12 mouse cellular contexts compared by ENCODE assay signal in the genomic region with DNA sequence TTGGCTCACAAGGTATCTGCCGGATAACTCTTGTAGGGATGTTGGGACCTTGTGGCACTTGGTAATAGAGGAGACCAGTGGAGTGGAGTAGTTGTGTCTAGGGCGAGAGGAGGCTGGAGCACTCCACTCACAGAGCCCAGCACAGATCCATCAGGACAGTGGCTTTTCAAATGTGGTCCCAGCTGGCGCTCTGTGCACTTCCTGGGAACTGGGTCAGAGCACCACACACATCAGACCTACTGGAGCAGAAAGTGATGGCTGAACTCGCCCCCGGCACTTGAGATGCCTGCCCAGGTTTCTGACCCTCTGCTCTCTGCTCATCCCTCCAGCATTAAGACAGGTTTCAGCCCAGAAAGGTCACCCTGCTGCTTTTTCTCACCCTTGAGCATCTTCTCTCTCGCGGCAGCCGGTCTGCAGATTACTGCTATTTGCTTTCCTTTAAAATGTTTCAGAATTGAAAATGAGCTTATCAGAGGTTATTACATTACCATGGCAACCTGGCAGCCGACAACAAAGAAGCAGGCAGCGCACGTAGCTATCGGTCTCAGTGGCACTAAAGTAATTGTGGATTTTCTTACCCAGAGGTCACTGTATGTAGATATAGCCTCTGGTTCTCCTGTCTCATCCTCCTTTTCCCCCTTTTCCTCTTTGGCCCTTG. TPM values are rescaled to one million over a fixed set of nuclear protein-coding genes. Genes with fewer than 3 reads are reported as not detected.
DNase-seq lines count a peak whose midpoint lies in the region; ATAC-seq and TF ChIP-seq lines count a peak whose summit lies in the region.
"Had no signal": no experiment of that assay in that cellular context is flagged by ENCODE, and none has a peak within 500 bp of the region (broad histone marks: within the 10 kb centered on the region; RNA-seq: fewer than 3 reads in every experiment).

No protein-coding gene starts in this region.

- WGBS in embryonic facial prominence, embryonic 12.5 days = 66% methylated on average over 12 of the region's 12 CpGs
- WGBS in hindbrain, embryonic 16.5 days = 24% methylated on average over 12 of the region's 12 CpGs
- 22% methylated on average over 12 of the region's 12 CpGs for WGBS in midbrain, postnatal 0 days
- 61% methylated on average over 12 of the region's 12 CpGs for WGBS in heart, embryonic 10.5 days

- H3K9ac ChIP-seq in embryonic facial prominence, embryonic 12.5 days = no peak overlapping the region
- H3K9ac ChIP-seq in hindbrain, embryonic 16.5 days (ENCODE audit: low read depth, low read length) = peak overlapping the region; percentile 41; the same call in 1 of the 2 replicates
- H3K9ac ChIP-seq in midbrain, postnatal 0 days (replicated peaks; ENCODE audit: low read length, poor library complexity, severe bottlenecking) = no peak overlapping the region
- H3K9ac ChIP-seq: kidney, embryonic 15.5 days; limb, embryonic 12.5 days had no signal

- no peak overlapping the region for H3K4me3 ChIP-seq in embryonic facial prominence, embryonic 12.5 days
- H3K4me3 ChIP-seq in hindbrain, embryonic 16.5 days (ENCODE audit: low read length) = no peak overlapping the region
- H3K4me3 ChIP-seq in midbrain, postnatal 0 days (ENCODE audit: low read depth, low read length) = no peak overlapping the region
- no peak overlapping the region for H3K4me3 ChIP-seq in heart, embryonic 10.5 days
- H3K4me3 ChIP-seq: kidney, embryonic 15.5 days; limb, embryonic 12.5 days had no signal

- peaks cover 8% of the 10 kb centered on the region; the same call in 1 of the 2 replicates for H3K4me1 ChIP-seq in embryonic facial prominence, embryonic 12.5 days
- H3K4me1 ChIP-seq in hindbrain, embryonic 16.5 days (ENCODE audit: control insufficient read depth, insufficient read depth, low read depth, low read length) = peaks cover 26% of the 10 kb centered on the region
- peaks cover 15% of the 10 kb centered on the region for H3K4me1 ChIP-seq in midbrain, postnatal 0 days (ENCODE audit: insufficient read depth, low read length)
- peaks cover 8% of the 10 kb centered on the region for H3K4me1 ChIP-seq in heart, embryonic 10.5 days

- peak; percentile 25 for DNase-seq in cerebellum, adult 9-10 months
- DNase-seq in midbrain, postnatal 0 days (ENCODE audit: low spot score) = peak; percentile 77
- DNase-seq in embryo, embryonic 9.5 days (ENCODE audit: extremely low spot score) = no peak
- DNase-seq in ovary, postnatal 10 days (ENCODE audit: low spot score) = no peak
- DNase-seq in heart, embryonic 10.5 days (ENCODE audit: low spot score) = no peak
- DNase-seq: lung, postnatal 36 days had no signal

- ATAC-seq in cerebellum, adult (ENCODE audit: insufficient number of reproducible peaks, low FRiP score, low TSS enrichment) = no peak
- ATAC-seq in embryonic facial prominence, embryonic 12.5 days (ENCODE audit: insufficient number of reproducible peaks, insufficient read depth, low FRiP score, low TSS enrichment) = no peak
- peak; percentile 27; the same call in 1 of the 2 replicates for ATAC-seq in hindbrain, embryonic 16.5 days
- no peak for ATAC-seq in midbrain, postnatal 0 days (ENCODE audit: low FRiP score)

- H3K9me3 ChIP-seq in embryonic facial prominence, embryonic 12.5 days = no peaks in the 10 kb centered on the region
- H3K9me3 ChIP-seq in hindbrain, embryonic 16.5 days (ENCODE audit: control insufficient read depth, low read length) = no peaks in the 10 kb centered on the region
- no peaks in the 10 kb centered on the region for H3K9me3 ChIP-seq in midbrain, postnatal 0 days (ENCODE audit: low read length)
- H3K9me3 ChIP-seq in heart, embryonic 10.5 days = no peaks in the 10 kb centered on the region
- H3K9me3 ChIP-seq: kidney, embryonic 15.5 days; limb, embryonic 12.5 days had no signal

- no peaks in the 10 kb centered on the region for H3K27me3 ChIP-seq in embryonic facial prominence, embryonic 12.5 days
- no peaks in the 10 kb centered on the region for H3K27me3 ChIP-seq in hindbrain, embryonic 16.5 days (replicated peaks; ENCODE audit: control insufficient read depth, insufficient read depth, low read length)
- no peaks in the 10 kb centered on the region for H3K27me3 ChIP-seq in midbrain, postnatal 0 days (ENCODE audit: insufficient read depth, low read length)
- H3K27me3 ChIP-seq in heart, embryonic 10.5 days (ENCODE audit: insufficient read depth, poor library complexity, severe bottlenecking) = peaks cover 7% of the 10 kb centered on the region; the same call in 1 of the 2 replicates
- H3K27me3 ChIP-seq: kidney, embryonic 15.5 days; limb, embryonic 12.5 days had no signal

- H3K4me2 ChIP-seq in embryonic facial prominence, embryonic 12.5 days (replicated peaks) = no peak overlapping the region
- H3K4me2 ChIP-seq in hindbrain, embryonic 16.5 days (ENCODE audit: low read length) = peak overlapping the region; percentile 40
- no peak overlapping the region for H3K4me2 ChIP-seq in midbrain, postnatal 0 days (ENCODE audit: low read depth, low read length, poor library complexity, severe bottlenecking)
- H3K4me2 ChIP-seq: heart, embryonic 11.5 days; kidney, embryonic 15.5 days; limb, embryonic 12.5 days had no signal

- no peaks in the 10 kb centered on the region for H3K36me3 ChIP-seq in embryonic facial prominence, embryonic 12.5 days
- no peaks in the 10 kb centered on the region for H3K36me3 ChIP-seq in hindbrain, embryonic 16.5 days (ENCODE audit: control insufficient read depth, insufficient read depth, low read length)
- H3K36me3 ChIP-seq in midbrain, postnatal 0 days (ENCODE audit: insufficient read depth, low read length) = no peaks in the 10 kb centered on the region
- no peaks in the 10 kb centered on the region for H3K36me3 ChIP-seq in heart, embryonic 10.5 days
- H3K36me3 ChIP-seq: kidney, embryonic 15.5 days; limb, embryonic 12.5 days had no signal

- TF ChIP-seq CTCF in midbrain, postnatal 0 days (IDR thresholded peaks at IDR 0.05) = no peak

- 0 out of 2 replicates have a peak overlapping the region, but pooled peaks have one; percentile 19 for H3K27ac ChIP-seq in embryonic facial prominence, embryonic 12.5 days
- peak overlapping the region; percentile 90 for H3K27ac ChIP-seq in hindbrain, embryonic 16.5 days (ENCODE audit: low read depth, low read length)
- H3K27ac ChIP-seq in midbrain, postnatal 0 days (ENCODE audit: low read depth, low read length) = peak overlapping the region; percentile 79
- H3K27ac ChIP-seq in heart, embryonic 10.5 days = no peak overlapping the region
- H3K27ac ChIP-seq: kidney, embryonic 15.5 days; limb, embryonic 12.5 days had no signal

RNA-seq across cellular contexts. Expression of a gene that starts 1.9 kb away (rescaled TPM):
- 2.4 and 3.2 TPM in 2 replicates for polyA plus RNA-seq in embryonic facial prominence, embryonic 12.5 days (2016; fragmentation: Nextera tagmentation; extraction: Ambion mirVana)
- 0.91 and 1.0 TPM in 2 replicates for polyA plus RNA-seq in hindbrain, embryonic 16.5 days (2015; fragmentation: Nextera tagmentation; extraction: Ambion mirVana)
- total RNA-seq in midbrain, postnatal 0 days (2014; rRNA removed) = 1.3 and 3.0 TPM in 2 replicates
- polyA plus RNA-seq in midbrain, postnatal 0 days (2015; fragmentation: Nextera tagmentation; extraction: Ambion mirVana) = 5.0 and 7.6 TPM in 2 replicates
- not detected in 2 replicates for polyA plus RNA-seq in heart, embryonic 10.5 days (2016; fragmentation: Nextera tagmentation; extraction: Ambion mirVana)
- polyA plus RNA-seq: heart, embryonic 11.5 days; limb, embryonic 12.5 days had no signal

RNA-seq across cellular contexts. Expression of a gene that starts 18.1 kb away (rescaled TPM):
- 78.5 and 82.8 TPM in 2 replicates for polyA plus RNA-seq in embryonic facial prominence, embryonic 12.5 days (2016; fragmentation: Nextera tagmentation; extraction: Ambion mirVana)
- 120 and 123 TPM in 2 replicates for polyA plus RNA-seq in hindbrain, embryonic 16.5 days (2015; fragmentation: Nextera tagmentation; extraction: Ambion mirVana)
- total RNA-seq in midbrain, postnatal 0 days (2014; rRNA removed) = 70.8 and 70.9 TPM in 2 replicates
- polyA plus RNA-seq in midbrain, postnatal 0 days (2015; fragmentation: Nextera tagmentation; extraction: Ambion mirVana) = 129 and 132 TPM in 2 replicates
- polyA plus RNA-seq in heart, embryonic 10.5 days (2016; fragmentation: Nextera tagmentation; extraction: Ambion mirVana) = 63.2 and 68.2 TPM in 2 replicates

Comparison
In these comparisons a context has a peak if more than half of its experiments do, and no peak if none do; other contexts are left out.
1. DNase-seq: peak in cerebellum, adult 9-10 months (single experiment) and midbrain, postnatal 0 days (single experiment); none in embryo, embryonic 9.5 days (single experiment), ovary, postnatal 10 days (single experiment) and heart, embryonic 10.5 days (single experiment).